Mouse (Mus musculus) ES-E14 (cell line): ENCODE measurements around the gene Erc2.

ENCODE experiments used
- MAFK ChIP-seq: IDR thresholded peaks from 2 replicates; pipeline ENCODE4 v1.6.1; 2014; ENCODE audit warnings: mild to moderate bottlenecking, low read depth, low read length, inconsistent platforms; ENCODE audit not compliant: insufficient read depth
- ZNF384 ChIP-seq: IDR thresholded peaks from 2 replicates; pipeline ENCODE4 v1.6.1; 2012; ENCODE audit warnings: low read depth, low read length, inconsistent platforms

DNA sequence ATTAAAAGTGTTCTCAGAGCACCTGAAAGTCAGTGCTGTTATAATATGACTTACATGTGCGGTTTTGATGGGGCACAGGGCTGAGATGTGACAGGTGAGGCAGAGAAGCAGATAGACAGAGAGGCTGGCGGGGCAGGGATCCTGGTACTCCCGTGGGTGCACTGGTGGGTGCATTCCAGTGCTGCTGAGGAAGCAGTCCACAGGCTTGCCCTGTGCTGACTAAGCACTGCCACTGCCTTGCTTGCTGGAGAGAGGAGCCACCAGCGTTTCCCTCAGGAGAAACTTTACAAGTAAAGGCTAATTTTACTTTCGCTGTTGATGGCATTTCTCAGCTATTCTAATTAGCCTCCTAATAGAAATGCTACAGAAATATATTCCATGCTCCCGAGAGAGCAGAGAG lies 45.9 kb downstream of the Erc2 start:
- TF ChIP-seq ZNF384 (no peak), MAFK (no peak)
